Mouse (Mus musculus): ENCODE measurements around the gene Apba2. TPM values are rescaled to one million over a fixed set of nuclear protein-coding genes. Genes with fewer than 3 reads are reported as not detected.

Gene Apba2
- polyA plus RNA-seq, 1 experiment from 2014 or later: 154 TPM

DNA sequence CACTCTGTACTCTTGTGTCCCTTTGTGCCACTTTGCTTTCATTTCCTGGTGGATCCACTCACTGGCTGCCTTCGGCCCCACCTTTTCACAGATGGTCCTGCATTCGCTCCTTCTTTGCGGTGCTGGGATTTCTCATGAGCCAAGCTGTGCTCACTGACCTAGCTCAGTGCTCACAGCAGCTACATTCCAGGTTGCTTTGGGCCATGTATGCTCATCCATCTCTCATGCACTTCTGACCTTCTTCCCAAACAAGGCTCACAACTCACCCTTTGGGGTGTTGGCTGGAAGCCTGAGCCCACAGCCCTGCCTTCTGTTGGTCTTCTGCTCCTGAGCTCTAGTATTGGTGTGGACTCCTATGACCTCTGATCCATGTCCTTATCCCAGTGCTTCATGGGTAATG is 139.1 kb downstream of the Apba2 start:
- no peak overlapping the region for H3K9ac ChIP-seq
- H3K4me3 ChIP-seq: no peak overlapping the region
- no peak overlapping the region for H3K27ac ChIP-seq
- no peaks in the 10 kb centered on the region for H3K9me3 ChIP-seq
- ATAC-seq (ENCODE audit: low FRiP score): no peak
- WGBS: 89% methylated on average over 3 of the region's 3 CpGs
- peaks cover 4% of the 10 kb centered on the region for H3K4me1 ChIP-seq (replicated peaks)
- H3K27me3 ChIP-seq: no peaks in the 10 kb centered on the region
- peaks cover 7% of the 10 kb centered on the region for H3K36me3 ChIP-seq
- no peak overlapping the region for H3K4me2 ChIP-seq

DNA sequence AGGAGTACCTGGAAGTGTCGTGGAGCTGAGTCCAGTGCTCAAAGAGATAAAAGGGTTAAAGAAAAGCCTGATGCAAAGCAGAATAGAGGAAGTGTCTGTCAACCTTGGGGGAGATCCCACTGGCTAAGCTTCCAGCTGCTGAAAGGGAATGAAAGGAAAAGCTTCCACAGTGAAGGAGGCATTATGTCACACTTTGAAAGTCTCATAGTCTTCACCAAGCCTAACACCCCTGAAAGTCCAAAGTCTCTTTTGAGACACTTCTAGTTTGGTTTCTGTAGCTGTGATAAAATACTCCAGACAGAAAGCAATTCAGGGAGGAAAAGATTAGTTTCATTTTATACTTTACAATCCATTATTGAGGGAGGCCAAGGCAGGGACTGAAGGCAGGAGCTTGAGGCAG is 141.4 kb downstream of the Apba2 start:
- H3K36me3 ChIP-seq: peaks cover 5% of the 10 kb centered on the region; the same call in 1 of the 2 replicates
- H3K27me3 ChIP-seq: no peaks in the 10 kb centered on the region
- no peaks in the 10 kb centered on the region for H3K9me3 ChIP-seq
- H3K27ac ChIP-seq: no peak overlapping the region
- no peak for ATAC-seq (ENCODE audit: low FRiP score)
- 70% methylated on average over 1 of the region's 1 CpGs for WGBS
- H3K4me2 ChIP-seq: no peak overlapping the region
- no peak overlapping the region for H3K9ac ChIP-seq
- peaks cover 9% of the 10 kb centered on the region for H3K4me1 ChIP-seq (replicated peaks)
- H3K4me3 ChIP-seq: no peak overlapping the region

DNA sequence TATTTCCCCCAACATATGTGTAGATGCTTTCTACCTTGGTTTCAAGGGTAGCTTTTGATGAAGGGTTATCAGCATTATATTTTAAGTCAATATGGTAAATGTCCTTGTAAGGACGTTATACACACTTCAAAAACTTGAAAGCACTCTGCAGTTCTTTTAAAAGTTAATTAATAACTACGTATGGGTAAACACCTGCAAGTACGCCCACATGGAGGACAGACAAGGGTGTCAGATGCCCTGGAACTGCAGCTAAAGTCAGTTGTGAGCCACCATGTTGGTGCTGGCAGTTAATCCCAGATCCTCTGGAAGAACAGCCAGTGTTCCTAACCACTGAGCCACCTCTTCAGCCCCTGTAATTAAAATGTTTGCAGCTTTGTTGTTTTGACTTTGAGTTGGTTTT is 144.0 kb downstream of the Apba2 start:
- Histone ChIP-seq H3K27ac (no peak overlapping the region), H3K9ac (no peak overlapping the region), H3K4me1 (replicated peaks) (peaks cover 14% of the 10 kb centered on the region), H3K4me2 (no peak overlapping the region), H3K4me3 (no peak overlapping the region), H3K27me3 (no peaks in the 10 kb centered on the region), H3K36me3 (peaks cover 5% of the 10 kb centered on the region; the same call in 1 of the 2 replicates), H3K9me3 (no peaks in the 10 kb centered on the region)
- ATAC-seq (ENCODE audit: low FRiP score): no peak
- 85% methylated on average over 3 of the region's 3 CpGs for WGBS

DNA sequence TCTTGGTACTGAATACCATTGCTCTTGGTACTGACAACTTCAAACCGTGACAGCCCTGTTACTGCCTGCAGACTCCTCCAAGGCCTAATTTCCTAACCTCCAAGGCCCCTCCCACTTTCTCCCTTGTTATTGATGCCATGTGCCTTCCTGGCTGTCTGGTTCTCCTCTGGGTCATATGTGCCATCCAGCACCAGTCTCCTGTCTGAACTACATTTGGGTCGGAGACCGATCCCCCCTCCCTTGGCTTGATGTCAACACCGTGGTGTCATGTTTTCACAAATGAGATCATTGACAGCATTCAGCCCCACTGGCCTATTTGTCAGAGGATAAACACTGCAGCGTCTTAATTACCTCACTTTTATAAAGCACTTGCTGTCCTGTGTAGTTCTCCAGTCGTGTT is 144.5 kb downstream of the Apba2 start:
- ATAC-seq (ENCODE audit: low FRiP score): no peak
- no peak overlapping the region for H3K27ac ChIP-seq
- H3K9me3 ChIP-seq: no peaks in the 10 kb centered on the region
- 53% methylated on average over 6 of the region's 6 CpGs for WGBS
- peaks cover 5% of the 10 kb centered on the region; the same call in 1 of the 2 replicates for H3K36me3 ChIP-seq
- H3K4me2 ChIP-seq: no peak overlapping the region
- no peaks in the 10 kb centered on the region for H3K27me3 ChIP-seq
- no peak overlapping the region for H3K4me3 ChIP-seq
- H3K9ac ChIP-seq: no peak overlapping the region
- peaks cover 14% of the 10 kb centered on the region for H3K4me1 ChIP-seq (replicated peaks)

DNA sequence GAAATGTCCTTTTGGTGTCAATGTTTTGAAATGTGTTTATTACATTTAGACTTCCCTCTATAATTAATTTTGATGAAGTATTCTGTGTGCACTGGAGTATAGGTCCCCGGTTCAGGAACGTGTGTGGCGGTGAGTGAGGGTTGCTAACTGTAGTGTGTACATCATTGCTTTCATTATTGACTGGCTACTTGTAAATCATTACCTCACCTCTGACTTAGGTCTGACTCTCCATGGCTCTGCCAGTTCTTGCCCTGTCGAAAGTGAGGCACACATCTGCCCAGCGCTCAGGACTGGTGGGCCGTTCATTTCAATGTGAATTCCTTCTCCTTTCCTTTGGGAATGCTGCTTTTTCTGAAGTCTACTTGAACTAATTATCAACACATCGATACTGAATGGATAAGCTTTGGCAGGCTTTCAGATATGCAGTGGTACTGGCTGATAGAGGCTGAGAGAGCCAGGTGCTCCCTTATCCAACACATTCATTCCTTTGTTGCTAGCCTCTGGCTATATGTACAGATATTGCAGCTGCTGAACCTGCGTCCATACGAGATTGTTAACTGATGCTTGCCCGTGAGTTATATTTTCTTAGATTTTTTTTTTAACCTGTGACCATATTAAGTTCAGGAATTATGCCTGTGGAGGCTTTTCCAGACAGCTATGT is 147.6 kb downstream of the Apba2 start:
- WGBS: 62% methylated on average over 10 of the region's 10 CpGs
- ATAC-seq (ENCODE audit: low FRiP score): peak; percentile 60; the same call in 1 of the 2 replicates

DNA sequence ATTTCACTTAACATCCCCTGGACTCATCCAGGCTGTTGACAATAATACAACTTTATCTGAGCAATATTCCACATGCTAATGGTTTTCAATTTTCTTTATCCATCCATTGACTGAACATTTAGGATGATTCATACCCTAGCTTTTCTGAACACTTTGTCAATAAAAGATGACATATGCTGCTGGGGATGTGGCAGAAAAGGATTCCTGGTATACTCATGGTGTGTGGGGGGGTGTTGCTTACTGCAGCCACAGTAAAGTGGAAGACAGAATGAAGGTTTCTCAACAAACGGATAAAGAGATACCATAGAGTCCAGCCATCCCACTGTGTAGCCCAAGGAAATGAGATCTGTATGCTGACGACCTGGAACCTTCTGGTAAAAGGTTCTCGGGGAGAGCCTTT is 150.5 kb downstream of the Apba2 start:
- Histone ChIP-seq H3K27ac (no peak overlapping the region), H3K9me3 (no peaks in the 10 kb centered on the region), H3K36me3 (no peaks in the 10 kb centered on the region), H3K4me2 (no peak overlapping the region), H3K27me3 (no peaks in the 10 kb centered on the region), H3K4me1 (replicated peaks) (peaks cover 13% of the 10 kb centered on the region), H3K9ac (no peak overlapping the region), H3K4me3 (no peak overlapping the region)
- WGBS: 69% methylated on average over 3 of the region's 3 CpGs
- no peak for ATAC-seq (ENCODE audit: low FRiP score)

More for the DNA sequence above, 147.6 kb downstream of the Apba2 start:
- Histone ChIP-seq H3K4me1 (replicated peaks) (peaks cover 15% of the 10 kb centered on the region), H3K9ac (no peak overlapping the region), H3K27ac (peak overlapping the region; percentile 18; the same call in 1 of the 2 replicates), H3K4me3 (no peak overlapping the region), H3K9me3 (no peaks in the 10 kb centered on the region), H3K4me2 (no peak overlapping the region), H3K27me3 (no peaks in the 10 kb centered on the region), H3K36me3 (no peaks in the 10 kb centered on the region)

DNA sequence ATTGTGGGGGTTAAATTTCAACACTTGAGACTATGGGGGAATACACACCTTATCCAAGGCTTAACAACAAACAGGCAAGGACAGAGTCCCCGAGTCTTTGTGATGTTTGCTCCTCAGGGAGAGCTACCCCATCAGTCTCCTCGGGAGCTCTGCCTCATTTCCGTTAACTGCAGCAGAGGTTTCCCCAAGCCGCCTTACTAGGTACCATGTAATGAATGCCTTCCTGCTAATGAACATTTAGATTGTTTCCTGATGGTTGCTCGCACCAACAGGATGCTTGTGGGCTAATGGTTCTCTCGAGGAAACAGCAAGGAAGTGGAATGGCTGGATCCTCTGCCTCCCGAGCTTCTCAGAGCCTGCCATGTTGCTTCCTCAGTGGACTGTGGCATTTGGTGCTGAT is 155.3 kb downstream of the Apba2 start:
- peak overlapping the region; percentile 67 for H3K27ac ChIP-seq
- WGBS: 47% methylated on average over 7 of the region's 7 CpGs

DNA sequence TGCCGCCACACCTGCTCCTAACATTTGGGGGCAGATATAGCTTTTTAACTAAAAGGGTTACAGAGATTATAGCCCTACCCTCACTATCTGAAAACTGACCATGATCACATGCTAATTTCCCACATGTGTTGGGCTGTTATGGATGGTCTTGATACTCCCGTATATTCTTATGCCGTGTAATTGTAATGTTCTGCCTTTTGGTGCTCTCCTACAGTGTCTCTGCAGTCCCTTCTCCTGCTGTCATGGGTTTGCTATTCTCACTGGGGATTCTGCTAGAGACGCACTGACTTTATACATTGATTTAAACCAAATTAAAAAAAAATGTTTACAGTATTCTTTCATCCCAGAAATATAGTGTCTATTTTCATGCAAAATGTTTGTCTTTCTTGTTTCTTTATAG is 157.4 kb downstream of the Apba2 start:
- WGBS: 46% methylated on average over 4 of the region's 4 CpGs
- Histone ChIP-seq H3K27me3 (no peaks in the 10 kb centered on the region), H3K9me3 (no peaks in the 10 kb centered on the region), H3K27ac (no peak overlapping the region), H3K4me1 (replicated peaks) (peaks cover 29% of the 10 kb centered on the region), H3K36me3 (no peaks in the 10 kb centered on the region), H3K4me2 (no peak overlapping the region), H3K9ac (no peak overlapping the region), H3K4me3 (no peak overlapping the region)
- no peak for ATAC-seq (ENCODE audit: low FRiP score)

More for the DNA sequence above, 155.3 kb downstream of the Apba2 start:
- no peaks in the 10 kb centered on the region for H3K36me3 ChIP-seq
- ATAC-seq (ENCODE audit: low FRiP score): peak; percentile 43; the same call in 1 of the 2 replicates
- no peak overlapping the region for H3K4me2 ChIP-seq
- no peaks in the 10 kb centered on the region for H3K9me3 ChIP-seq
- no peak overlapping the region for H3K9ac ChIP-seq
- H3K4me3 ChIP-seq: no peak overlapping the region
- no peaks in the 10 kb centered on the region for H3K27me3 ChIP-seq
- peaks cover 30% of the 10 kb centered on the region for H3K4me1 ChIP-seq (replicated peaks)

DNA sequence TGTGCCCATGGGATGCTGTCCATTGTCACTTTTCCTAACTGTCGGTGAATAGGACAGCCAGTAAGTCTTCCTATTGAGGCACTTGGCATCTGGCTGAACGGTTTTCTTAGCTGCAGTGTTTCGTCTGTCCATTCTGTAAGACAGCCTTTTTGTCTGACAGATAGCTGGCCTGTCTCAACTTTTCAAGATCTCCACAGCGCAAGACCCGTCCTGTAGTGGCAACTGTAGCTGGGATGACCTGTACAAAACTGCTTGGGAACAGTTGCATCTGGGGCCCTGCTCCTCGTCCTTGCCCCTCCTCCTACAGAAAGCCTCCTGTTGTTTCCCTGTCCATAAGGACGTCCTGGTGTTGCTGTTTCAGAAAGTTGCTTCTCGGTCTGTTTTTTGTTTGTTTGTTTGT is 157.8 kb downstream of the Apba2 start:
- Histone ChIP-seq H3K9me3 (no peaks in the 10 kb centered on the region), H3K9ac (no peak overlapping the region), H3K4me3 (no peak overlapping the region), H3K4me2 (no peak overlapping the region), H3K27me3 (no peaks in the 10 kb centered on the region), H3K4me1 (replicated peaks) (peaks cover 29% of the 10 kb centered on the region), H3K27ac (no peak overlapping the region), H3K36me3 (no peaks in the 10 kb centered on the region)
- 27% methylated on average over 8 of the region's 8 CpGs for WGBS
- no peak for ATAC-seq (ENCODE audit: low FRiP score)

DNA sequence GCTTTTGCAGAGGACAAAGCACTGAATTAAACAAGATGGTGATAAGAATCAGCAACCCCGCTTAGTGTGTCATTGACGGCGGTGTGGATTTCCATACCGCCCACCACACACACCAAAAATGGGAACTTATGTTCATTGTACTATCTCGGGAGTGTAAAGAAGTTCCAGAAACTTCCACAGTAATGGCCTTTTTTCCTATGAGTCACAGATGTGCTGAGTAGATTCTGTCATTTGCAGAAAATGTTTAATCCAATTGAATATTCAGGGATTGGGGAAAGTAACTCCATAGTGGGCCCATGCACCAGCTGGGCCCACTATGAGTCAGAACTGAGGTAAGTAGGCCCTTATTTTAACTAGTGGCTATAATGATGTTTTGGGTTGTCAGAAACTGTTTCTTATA is 161.0 kb downstream of the Apba2 start:
- no peak overlapping the region for H3K4me3 ChIP-seq
- H3K36me3 ChIP-seq: no peaks in the 10 kb centered on the region
- peaks cover 22% of the 10 kb centered on the region for H3K4me1 ChIP-seq (replicated peaks)
- 93% methylated on average over 5 of the region's 5 CpGs for WGBS
- H3K4me2 ChIP-seq: no peak overlapping the region
- no peak overlapping the region for H3K27ac ChIP-seq
- H3K27me3 ChIP-seq: no peaks in the 10 kb centered on the region
- no peak overlapping the region for H3K9ac ChIP-seq
- H3K9me3 ChIP-seq: no peaks in the 10 kb centered on the region
- no peak for ATAC-seq (ENCODE audit: low FRiP score)

DNA sequence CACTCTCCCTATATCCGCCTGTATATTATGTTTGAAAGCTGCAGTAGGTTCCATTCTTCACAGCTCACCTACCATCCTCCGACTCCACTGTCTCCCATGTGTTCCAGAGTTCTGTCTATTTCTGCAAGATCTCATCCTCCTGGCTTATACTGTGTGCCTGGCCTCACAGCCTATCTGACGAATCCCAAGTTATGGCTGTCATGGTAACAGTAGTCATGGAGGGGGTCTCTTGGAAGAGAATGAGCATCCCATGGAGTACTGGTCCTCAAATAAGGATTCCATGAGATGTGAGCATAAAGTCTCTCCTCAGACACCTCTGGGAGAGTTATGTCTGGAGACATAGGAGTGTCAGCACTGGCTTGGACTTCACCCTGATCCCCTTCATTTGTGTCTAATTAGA is 162.1 kb downstream of the Apba2 start:
- no peak overlapping the region for H3K4me2 ChIP-seq
- no peak for ATAC-seq (ENCODE audit: low FRiP score)

DNA sequence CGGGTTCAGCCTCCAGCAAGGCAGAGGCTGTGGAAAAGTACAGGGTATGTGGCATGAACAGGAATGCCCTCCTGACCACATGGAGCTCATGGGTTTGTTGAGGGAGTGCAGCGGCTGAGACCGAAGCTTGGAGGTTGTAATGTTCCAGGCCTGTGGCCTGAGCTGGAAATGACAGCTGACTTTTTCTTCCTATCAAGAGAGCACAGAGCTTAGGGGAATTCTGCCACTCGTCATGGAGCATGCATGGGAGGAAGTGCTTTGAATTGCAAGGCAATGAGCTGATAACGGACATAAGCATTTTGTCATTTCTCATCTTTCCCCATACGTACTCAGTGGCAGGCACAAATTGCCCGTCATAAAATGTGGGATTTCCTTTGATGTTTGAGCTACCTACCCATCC is 163.6 kb downstream of the Apba2 start:
- Histone ChIP-seq H3K4me1 (replicated peaks) (peaks cover 6% of the 10 kb centered on the region), H3K4me2 (no peak overlapping the region), H3K36me3 (no peaks in the 10 kb centered on the region), H3K9ac (no peak overlapping the region), H3K4me3 (no peak overlapping the region), H3K27me3 (no peaks in the 10 kb centered on the region), H3K9me3 (no peaks in the 10 kb centered on the region), H3K27ac (peak overlapping the region; percentile 55; the same call in 1 of the 2 replicates)
- no peak for ATAC-seq (ENCODE audit: low FRiP score)
- WGBS: 79% methylated on average over 7 of the region's 7 CpGs

More for the DNA sequence above, 162.1 kb downstream of the Apba2 start:
- WGBS: 88% methylated on average over 3 of the region's 3 CpGs
- no peak overlapping the region for H3K27ac ChIP-seq
- no peaks in the 10 kb centered on the region for H3K27me3 ChIP-seq
- H3K9me3 ChIP-seq: no peaks in the 10 kb centered on the region
- no peak overlapping the region for H3K4me3 ChIP-seq
- H3K9ac ChIP-seq: no peak overlapping the region
- H3K4me1 ChIP-seq (replicated peaks): peaks cover 15% of the 10 kb centered on the region
- no peaks in the 10 kb centered on the region for H3K36me3 ChIP-seq

DNA sequence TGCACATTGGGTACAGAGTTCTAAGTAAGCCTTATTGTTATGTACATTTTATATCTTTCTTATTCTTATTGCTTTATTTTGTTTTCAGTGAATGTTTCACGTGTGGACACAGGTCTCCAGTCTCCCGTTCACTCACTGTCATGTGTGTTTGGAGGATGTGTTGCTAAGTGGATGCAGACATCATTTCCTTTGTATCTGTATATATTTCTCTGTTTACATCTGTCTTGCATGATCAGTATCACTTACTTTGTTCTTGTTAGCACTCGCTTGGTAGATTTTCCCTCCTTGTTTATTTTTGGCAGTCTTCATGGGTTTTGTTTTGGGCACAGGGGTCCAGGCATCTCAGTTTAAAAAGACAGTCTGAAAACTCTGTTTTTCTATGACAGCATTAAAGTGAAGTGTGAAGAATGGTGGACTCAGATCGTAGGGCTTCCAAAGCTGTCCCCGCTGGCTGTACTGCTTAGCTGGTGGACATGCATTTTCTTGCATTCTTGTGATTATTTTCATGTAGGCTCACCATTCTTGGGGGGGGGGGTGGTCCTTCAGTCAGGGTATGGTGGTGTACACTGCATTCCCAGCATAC is 164.3 kb downstream of the Apba2 start:
- Histone ChIP-seq H3K4me2 (no peak overlapping the region), H3K4me3 (no peak overlapping the region), H3K27ac (no peak overlapping the region), H3K36me3 (no peaks in the 10 kb centered on the region), H3K27me3 (no peaks in the 10 kb centered on the region), H3K4me1 (replicated peaks) (peaks cover 6% of the 10 kb centered on the region), H3K9me3 (no peaks in the 10 kb centered on the region), H3K9ac (no peak overlapping the region)
- WGBS: 91% methylated on average over 5 of the region's 5 CpGs
- no peak for ATAC-seq (ENCODE audit: low FRiP score)
